Mouse (Mus musculus): ENCODE results near the gene B3gnt2. TPM values are rescaled to one million over a fixed set of nuclear protein-coding genes. Genes with fewer than 3 reads are reported as not detected.
A peak's percentile ranks its signal among the peaks of the same experiment; 100 is the strongest.

The B3gnt2 gene
- total RNA-seq, 2 experiments from 2014 or later = 4.1 to 4.3 TPM

GRCm38 (mm10) chr11:22850077-22850476 is 10.7 kb downstream of the B3gnt2 start:
- intact Hi-C loops (cut with DNase I) = loop anchor here (10.0 kb wide), 1 partner anchor 215 kb away; no protein-coding TSS in a partner anchor
- DNase-seq = no peak

- intact Hi-C loops (cut with DNase I) = no loop called here
- DNase-seq = no peak
Measured at GRCm38 (mm10) chr11:22848649-22849195, 12.0 kb downstream of the B3gnt2 start.

DNA sequence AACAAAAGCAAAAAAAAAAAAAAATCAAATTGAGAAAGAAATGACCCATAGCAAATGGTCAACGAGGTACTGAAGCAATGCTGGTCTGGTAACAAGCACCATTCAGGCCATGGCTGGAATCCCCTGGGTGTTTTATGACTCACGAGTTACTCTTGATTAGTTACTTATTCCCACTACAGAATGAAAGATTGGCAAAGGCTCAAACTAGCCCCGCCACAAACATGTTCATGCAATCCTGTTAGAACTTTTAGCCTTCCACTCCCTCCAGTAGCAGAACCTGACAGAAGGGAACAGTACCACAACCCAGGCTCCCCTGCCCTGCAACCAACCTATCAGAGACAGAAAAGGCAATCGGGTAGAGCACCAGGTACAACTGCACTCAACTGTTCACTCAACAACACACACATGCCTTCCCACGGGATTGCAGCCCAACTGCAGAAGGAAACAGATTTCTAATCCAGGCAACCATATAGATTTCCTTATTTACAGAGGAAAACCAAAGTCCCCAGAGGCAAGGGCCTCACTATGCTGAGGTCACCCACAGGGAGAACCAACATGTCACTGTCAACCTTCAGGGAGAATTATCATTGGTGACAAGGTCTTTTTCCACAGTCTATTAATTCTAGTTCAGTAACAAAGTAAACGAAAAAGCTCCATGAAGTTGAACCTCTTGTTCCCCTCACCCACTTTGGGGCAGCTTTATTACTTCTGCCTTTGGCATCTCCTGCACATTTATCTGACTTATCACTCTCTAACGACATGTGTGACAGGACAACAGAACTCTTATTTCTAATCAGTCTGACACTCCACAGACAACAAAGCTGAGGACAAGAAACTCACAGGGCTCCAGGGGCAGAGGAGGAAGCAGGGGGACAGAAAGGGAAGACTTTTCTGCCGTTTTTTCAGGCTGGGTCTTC is 12.8 kb downstream of the B3gnt2 start:
- intact Hi-C loops (cut with DNase I) = no loop called here

DNA sequence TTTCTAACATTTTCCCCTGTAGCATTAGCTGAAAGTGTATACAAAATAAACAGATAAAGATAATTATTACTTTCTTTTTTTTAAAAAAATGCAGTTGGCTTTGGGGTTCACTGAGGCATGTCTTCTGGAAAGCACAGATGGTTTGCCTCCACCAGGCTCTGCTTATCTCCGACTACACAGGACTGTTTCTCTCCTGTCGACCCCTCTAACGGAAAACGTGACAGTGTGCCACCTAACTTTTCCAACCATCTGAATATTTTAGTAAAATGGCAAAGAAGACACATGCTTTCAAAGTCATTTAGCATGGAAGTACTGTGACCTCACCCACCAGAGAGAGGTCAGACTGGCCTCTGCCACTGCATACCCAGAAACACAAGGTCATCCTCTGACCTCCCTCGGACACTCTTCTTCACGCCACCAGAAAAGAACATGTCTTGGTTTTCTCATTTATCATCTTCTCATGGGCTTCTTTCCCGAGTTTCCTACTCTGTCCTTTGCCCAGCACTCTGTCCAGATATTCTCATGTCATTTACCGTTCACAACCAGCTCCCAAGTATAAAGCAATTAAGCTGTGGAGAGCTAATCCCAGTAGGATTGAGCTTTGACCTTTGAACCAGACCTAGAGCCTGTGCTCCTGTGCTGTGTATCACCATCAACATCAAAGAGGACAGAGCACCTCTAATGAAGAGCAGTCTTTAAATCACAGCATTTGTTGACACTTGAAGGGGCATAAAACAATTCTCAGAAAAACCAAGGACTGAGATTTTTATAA is 13.6 kb downstream of the B3gnt2 start:
- intact Hi-C loops (cut with DNase I) = no loop called here
- no peak for DNase-seq

More for the DNA sequence above, 12.8 kb downstream of the B3gnt2 start:
- DNase-seq = no peak

DNA sequence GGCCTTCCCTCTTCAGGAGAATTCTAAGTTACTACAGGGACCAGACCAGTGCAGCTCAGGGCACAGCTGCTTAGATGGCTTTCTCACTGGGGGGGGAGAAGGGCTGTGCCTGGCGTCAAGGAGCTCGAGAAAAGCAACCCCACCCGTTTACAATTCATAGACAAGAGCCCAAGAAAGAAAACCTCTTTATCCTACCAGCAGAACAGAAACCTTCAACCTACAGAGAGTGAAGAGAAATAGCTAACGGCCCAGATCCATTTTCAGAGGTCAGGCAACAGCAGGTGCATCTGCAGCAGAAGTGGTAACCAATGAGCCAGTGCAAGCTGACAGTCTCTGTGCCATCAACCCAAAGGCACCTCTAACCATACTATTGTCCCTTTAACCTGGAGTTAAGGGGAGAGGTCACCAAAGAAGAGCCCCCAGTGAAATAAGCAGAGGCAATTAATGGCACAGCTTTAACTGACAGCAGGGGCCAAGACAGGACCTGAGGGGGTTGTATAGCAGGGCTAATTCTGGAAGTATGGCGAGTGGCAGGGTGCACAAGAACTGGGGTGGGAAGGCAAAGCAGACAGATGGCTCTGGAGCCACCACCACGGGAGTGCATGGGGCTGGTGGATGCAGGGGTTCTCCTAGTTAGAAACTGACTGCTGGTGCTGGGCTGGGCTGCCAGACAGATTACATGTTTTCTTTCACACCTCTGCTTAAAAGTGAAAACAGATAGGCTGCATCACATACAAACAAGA is 14.5 kb downstream of the B3gnt2 start:
- peak; percentile 27 for DNase-seq
- intact Hi-C loops (cut with DNase I) = no loop called here

- intact Hi-C loops (cut with DNase I) = no loop called here
- no peak for DNase-seq
Measured at GRCm38 (mm10) chr11:22844754-22845718, 15.7 kb downstream of the B3gnt2 start.

- DNase-seq = no peak
- intact Hi-C loops (cut with DNase I) = loop anchor here (10.0 kb wide), 1 partner anchor 185 kb away; no protein-coding TSS in a partner anchor
Measured at GRCm38 (mm10) chr11:22839456-22839855, 21.3 kb downstream of the B3gnt2 start.

GRCm38 (mm10) chr11:22838361-22838760 is 22.4 kb downstream of the B3gnt2 start:
- no peak for DNase-seq
- intact Hi-C loops (cut with DNase I) = loop anchor here (10.0 kb wide), 1 partner anchor 184 kb away; no protein-coding TSS in a partner anchor

DNA sequence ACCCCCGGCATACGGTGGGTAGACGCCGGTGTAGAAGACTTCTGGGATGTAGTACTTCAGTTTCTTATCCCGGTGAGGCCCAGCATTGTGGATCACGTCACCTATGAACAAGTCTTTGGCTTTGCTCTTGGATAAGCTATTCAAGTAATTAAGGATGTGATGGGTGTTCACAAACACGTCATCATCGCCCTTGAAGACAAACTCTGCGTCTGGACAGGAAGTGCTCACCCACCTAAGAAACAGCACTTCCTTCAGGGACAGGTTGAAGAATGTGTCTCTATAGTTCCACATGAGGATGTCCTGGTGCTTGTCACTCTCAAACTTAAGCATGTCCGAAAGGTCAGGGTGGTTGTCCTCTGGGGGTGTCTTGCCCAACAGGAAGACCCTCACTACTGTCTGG is 24.5 kb downstream of the B3gnt2 start:
- intact Hi-C loops (cut with DNase I) = loop anchor here (10.0 kb wide), 1 partner anchor 181 kb away; no protein-coding TSS in a partner anchor
- DNase-seq = no peak

DNA sequence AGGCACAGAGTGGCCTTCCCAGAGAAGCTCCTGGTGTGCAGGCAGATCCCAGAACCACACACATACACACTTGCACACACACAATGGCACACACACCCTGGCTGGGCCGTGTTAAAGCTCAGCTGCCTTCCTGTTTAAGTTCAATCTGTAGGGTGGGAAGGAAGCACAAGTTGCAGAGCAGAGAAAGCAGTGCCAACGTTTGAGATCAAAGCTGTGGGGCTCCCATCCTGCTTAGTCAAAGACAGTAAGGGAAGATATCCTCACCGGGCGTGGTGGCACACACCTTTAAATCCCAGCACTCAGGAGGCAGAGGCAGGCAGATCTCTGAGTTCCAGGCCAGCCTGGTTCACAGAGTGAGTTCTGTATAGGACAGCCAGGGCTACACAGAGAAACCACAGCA is 28.2 kb downstream of the B3gnt2 start:
- intact Hi-C loops (cut with DNase I) = loop anchor here (10.0 kb wide), 1 partner anchor 178 kb away; no protein-coding TSS in a partner anchor
- DNase-seq = no peak

DNA sequence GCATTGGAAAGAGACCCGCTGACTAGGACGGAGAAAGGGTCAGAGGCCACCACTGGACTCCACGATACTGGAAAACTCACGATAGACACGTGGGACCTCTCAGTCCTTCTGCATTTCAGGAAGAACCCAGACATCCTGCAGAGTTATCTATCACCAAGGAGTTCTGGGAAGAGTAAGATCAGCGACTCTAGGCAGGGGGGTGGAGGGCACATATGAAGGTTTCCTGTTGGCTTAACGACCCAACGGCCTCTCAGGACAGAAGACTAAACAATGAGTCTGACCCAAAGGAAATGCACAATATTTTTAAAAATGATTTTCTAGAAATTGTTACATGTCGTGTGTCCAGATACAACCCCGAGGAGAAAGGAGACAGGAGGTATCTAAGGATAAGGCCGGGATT is 28.8 kb downstream of the B3gnt2 start:
- intact Hi-C loops (cut with DNase I) = loop anchor here (10.0 kb wide), 1 partner anchor 177 kb away; no protein-coding TSS in a partner anchor
- no peak for DNase-seq

- intact Hi-C loops (cut with DNase I) = loop anchor here (10.0 kb wide), 1 partner anchor 176 kb away; no protein-coding TSS in a partner anchor
- no peak for DNase-seq
Measured at GRCm38 (mm10) chr11:22830684-22831083, 30.1 kb downstream of the B3gnt2 start.

- intact Hi-C loops (cut with DNase I) = loop anchor here (10.0 kb wide), 1 partner anchor 175 kb away; no protein-coding TSS in a partner anchor
- no peak for DNase-seq
Measured at GRCm38 (mm10) chr11:22830179-22830611, 30.6 kb downstream of the B3gnt2 start.

GRCm38 (mm10) chr11:22828988-22829632 is 31.7 kb downstream of the B3gnt2 start:
- DNase-seq = peak; percentile 25

DNA sequence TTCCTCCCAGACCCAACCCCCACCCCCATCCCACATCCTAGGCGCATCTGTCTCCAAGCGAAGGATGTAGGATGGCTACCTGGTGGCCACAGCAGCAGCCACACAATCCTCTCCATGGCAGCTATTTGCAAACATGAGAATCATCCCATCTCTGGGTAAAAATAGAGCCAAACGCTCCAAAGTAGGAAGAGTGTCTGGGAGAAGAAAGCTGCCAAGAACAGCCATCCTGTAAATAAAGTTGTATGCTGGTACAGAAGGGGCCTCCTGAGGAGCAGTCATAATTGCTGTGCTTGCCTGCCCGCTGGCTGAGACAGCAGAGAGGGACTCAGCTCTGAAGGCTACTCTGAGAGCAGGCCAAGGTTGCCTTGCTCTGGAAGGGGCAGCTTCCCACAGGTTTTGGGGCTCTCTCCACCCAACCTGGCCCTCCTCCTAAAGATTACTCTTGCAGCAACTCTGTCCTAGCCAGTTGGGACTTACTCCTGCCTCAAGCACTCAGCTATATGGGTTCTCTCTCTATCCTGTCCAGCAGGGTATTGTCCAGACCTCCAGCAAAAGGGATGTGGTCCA is 33.2 kb downstream of the B3gnt2 start:
- peak; percentile 13 for DNase-seq
- intact Hi-C loops (cut with DNase I) = no loop called here

More at GRCm38 (mm10) chr11:22828988-22829632, 31.7 kb downstream of the B3gnt2 start:
- intact Hi-C loops (cut with DNase I) = no loop called here

GRCm38 (mm10) chr11:22826665-22827064 is 34.1 kb downstream of the B3gnt2 start:
- intact Hi-C loops (cut with DNase I) = no loop called here
- DNase-seq = no peak

- intact Hi-C loops (cut with DNase I) = no loop called here
- no peak for DNase-seq
Measured at GRCm38 (mm10) chr11:22826051-22826450, 34.7 kb downstream of the B3gnt2 start.

GRCm38 (mm10) chr11:22825548-22825947 is 35.2 kb downstream of the B3gnt2 start:
- intact Hi-C loops (cut with DNase I) = no loop called here

More at GRCm38 (mm10) chr11:22825548-22825947, 35.2 kb downstream of the B3gnt2 start:
- DNase-seq = no peak
